Mouse (Mus musculus): ENCODE data around the gene 9930021J03Rik. TPM values are rescaled to one million over a fixed set of nuclear protein-coding genes. Genes with fewer than 3 reads are reported as not detected.

9930021J03Rik gene
- polyA plus RNA-seq, 1 experiment from 2014 or later = 8.2 TPM

DNA sequence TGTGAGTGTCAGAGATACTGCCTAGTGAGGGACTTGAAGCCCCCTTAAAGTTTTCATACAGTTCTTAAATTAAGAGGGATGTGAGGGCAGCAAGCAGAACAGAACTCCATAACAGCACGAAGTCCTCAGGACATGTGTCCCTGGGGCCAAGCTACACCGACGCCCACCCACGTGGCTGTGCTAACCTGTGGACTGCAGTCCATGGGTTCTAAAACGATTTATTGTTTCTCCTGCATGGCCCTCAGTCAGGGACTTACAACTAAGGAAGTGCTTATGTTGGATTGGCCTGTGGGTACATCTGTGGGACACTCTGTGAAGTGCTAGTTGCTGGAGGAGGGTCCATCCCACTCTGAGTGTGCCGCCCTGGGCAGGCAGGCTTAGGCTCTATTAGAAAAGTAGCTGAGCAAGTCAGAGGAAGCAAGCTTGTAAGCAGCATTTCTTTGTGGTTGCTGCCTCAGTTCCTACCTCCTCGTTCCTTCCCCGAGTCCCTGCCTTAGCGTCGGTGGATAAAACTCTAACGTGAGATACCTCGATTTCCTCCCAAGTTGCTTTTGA is 17.7 kb upstream of the 9930021J03Rik start:
- no peak for DNase-seq (ENCODE audit: low spot score)
- WGBS = 67% methylated on average over 12 of the region's 12 CpGs
- Histone ChIP-seq H3K4me3 (ENCODE audit: low read depth, low read length) (no peak overlapping the region), H3K36me3 (ENCODE audit: control insufficient read depth, insufficient read depth, low read length) (no peaks in the 10 kb centered on the region), H3K27me3 (ENCODE audit: control insufficient read depth, insufficient read depth, low read length) (no peaks in the 10 kb centered on the region), H3K4me2 (ENCODE audit: low read depth, severe bottlenecking) (no peak overlapping the region), H3K27ac (replicated peaks; ENCODE audit: low read depth, low read length) (no peak overlapping the region), H3K4me1 (ENCODE audit: control insufficient read depth, insufficient read depth, low read length) (no peaks in the 10 kb centered on the region), H3K9ac (ENCODE audit: low read length) (no peak overlapping the region), H3K9me3 (ENCODE audit: control insufficient read depth, low read length) (no peaks in the 10 kb centered on the region)
- no peak for ATAC-seq (ENCODE audit: insufficient number of reproducible peaks, low FRiP score, low TSS enrichment, low read depth)

DNA sequence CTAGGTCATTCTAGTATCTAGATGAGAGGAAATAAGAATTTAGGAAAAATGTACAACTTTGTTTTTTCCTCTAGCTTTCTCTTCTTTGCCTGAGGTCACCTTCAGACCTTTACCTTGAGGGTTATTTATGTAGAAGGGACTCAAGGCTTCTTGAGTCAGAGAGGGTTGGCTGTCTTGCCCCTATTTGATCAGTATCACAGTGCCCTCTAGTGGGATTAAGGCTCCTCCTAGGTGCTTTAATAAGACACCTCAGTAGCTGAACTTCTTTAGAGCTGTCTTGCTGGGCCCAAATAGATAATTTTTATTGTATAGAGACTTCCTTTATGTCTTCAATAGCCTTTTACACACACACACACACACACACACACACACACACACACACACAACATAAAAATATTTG is 15.2 kb upstream of the 9930021J03Rik start:
- Histone ChIP-seq H3K27me3 (ENCODE audit: control insufficient read depth, insufficient read depth, low read length) (no peaks in the 10 kb centered on the region), H3K4me1 (ENCODE audit: control insufficient read depth, insufficient read depth, low read length) (no peaks in the 10 kb centered on the region), H3K9ac (ENCODE audit: low read length) (no peak overlapping the region), H3K36me3 (ENCODE audit: control insufficient read depth, insufficient read depth, low read length) (no peaks in the 10 kb centered on the region), H3K4me3 (ENCODE audit: low read depth, low read length) (no peak overlapping the region), H3K4me2 (ENCODE audit: low read depth, severe bottlenecking) (no peak overlapping the region), H3K27ac (replicated peaks; ENCODE audit: low read depth, low read length) (no peak overlapping the region), H3K9me3 (ENCODE audit: control insufficient read depth, low read length) (no peaks in the 10 kb centered on the region)
- DNase-seq (ENCODE audit: low spot score) = no peak
- no peak for ATAC-seq (ENCODE audit: insufficient number of reproducible peaks, low FRiP score, low TSS enrichment, low read depth)

DNA sequence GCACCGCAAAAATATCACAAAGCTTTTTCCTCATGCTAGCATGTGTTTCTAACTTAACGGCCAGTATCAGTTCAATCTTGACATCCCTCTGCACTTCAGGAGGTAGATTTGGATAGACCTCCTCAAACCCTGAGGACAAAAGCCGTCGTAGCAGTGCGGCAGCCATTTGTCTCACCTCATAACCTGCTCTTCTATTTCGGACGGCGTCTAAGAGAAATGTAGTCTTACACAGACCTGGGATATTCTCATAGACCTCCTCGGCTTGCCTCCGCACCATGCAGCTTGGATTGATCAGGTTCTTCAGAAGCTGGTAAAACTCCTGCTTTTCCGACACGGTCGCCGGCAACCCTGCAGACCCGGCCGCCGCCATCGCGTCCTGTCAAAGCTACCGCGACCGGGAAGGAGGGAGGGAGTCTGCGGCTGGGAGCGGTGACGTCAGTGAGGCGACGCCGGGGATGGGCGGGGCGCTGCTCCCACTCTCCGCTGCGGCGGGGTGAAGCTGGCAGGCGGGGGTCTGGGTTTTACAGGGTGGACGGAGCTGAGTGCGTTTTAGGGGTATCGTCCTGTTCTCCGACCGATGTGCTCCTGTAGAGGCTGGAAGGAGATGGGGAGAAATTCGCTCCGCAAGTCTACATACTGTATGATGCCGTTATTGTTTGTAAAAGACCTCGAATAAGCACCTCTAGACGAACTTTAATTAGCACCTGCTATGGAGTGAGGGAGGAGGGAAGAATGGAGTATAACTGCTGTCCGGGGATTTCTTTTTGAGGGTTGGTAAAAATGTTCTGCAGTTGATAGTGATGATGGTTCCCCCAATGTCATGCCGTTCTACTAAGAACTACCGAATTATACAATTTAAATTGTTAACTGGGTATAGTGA is 7.0 kb upstream of the 9930021J03Rik start, which contains the start of gene Ranbp6:
Gene Ranbp6 (minus strand): TSS at position 394 of the 880 bp plus-strand sequence.
- Histone ChIP-seq H3K36me3 (ENCODE audit: control insufficient read depth, insufficient read depth, low read length) (peaks cover 6% of the 10 kb centered on the region; the same call in 1 of the 2 replicates), H3K4me2 (ENCODE audit: low read depth, severe bottlenecking) (peak within 1 kb of the TSS; percentile 65), H3K27me3 (ENCODE audit: control insufficient read depth, insufficient read depth, low read length) (no peaks in the 10 kb centered on the region), H3K9me3 (ENCODE audit: control insufficient read depth, low read length) (no peaks in the 10 kb centered on the region), H3K27ac (replicated peaks; ENCODE audit: low read depth, low read length) (no peak within 1 kb of the TSS), H3K4me1 (ENCODE audit: control insufficient read depth, insufficient read depth, low read length) (no peaks in the 10 kb centered on the region), H3K4me3 (ENCODE audit: low read depth, low read length) (peak within 1 kb of the TSS; percentile 58), H3K9ac (ENCODE audit: low read length) (peak within 1 kb of the TSS; percentile 73)
- peak; percentile 94 for DNase-seq (ENCODE audit: low spot score)
- peak; percentile 95 for ATAC-seq (ENCODE audit: insufficient number of reproducible peaks, low FRiP score, low TSS enrichment, low read depth)
- WGBS = 2% methylated on average over 47 of the region's 47 CpGs

DNA sequence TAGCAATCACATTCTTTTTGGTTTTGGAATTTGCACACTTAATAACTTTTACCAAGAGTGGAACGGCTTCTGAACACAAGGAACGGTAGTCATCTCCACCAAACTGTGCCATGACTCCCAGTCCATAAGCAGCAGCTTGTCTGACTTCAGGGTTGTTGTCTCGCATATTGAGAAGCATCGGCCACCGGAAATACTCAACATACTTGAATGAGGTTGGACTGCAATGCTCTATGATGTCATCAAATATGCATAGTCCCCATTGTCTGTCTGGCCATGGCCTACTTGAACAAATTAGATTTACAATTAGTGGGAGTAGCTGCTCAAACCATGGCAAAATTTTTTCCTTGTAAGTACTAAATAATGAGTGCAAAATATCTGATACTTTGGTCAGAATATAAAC is 4.2 kb upstream of the 9930021J03Rik start:
- Histone ChIP-seq H3K36me3 (ENCODE audit: control insufficient read depth, insufficient read depth, low read length) (peaks cover 6% of the 10 kb centered on the region; the same call in 1 of the 2 replicates), H3K4me3 (ENCODE audit: low read depth, low read length) (no peak overlapping the region), H3K4me2 (ENCODE audit: low read depth, severe bottlenecking) (no peak overlapping the region), H3K27me3 (ENCODE audit: control insufficient read depth, insufficient read depth, low read length) (no peaks in the 10 kb centered on the region), H3K9ac (ENCODE audit: low read length) (no peak overlapping the region), H3K27ac (replicated peaks; ENCODE audit: low read depth, low read length) (no peak overlapping the region), H3K9me3 (ENCODE audit: control insufficient read depth, low read length) (no peaks in the 10 kb centered on the region), H3K4me1 (ENCODE audit: control insufficient read depth, insufficient read depth, low read length) (no peaks in the 10 kb centered on the region)
- whole genome bisulfite sequencing = 98% methylated on average over 5 of the region's 5 CpGs
- DNase-seq (ENCODE audit: low spot score) = no peak
- no peak for ATAC-seq (ENCODE audit: insufficient number of reproducible peaks, low FRiP score, low TSS enrichment, low read depth)

DNA sequence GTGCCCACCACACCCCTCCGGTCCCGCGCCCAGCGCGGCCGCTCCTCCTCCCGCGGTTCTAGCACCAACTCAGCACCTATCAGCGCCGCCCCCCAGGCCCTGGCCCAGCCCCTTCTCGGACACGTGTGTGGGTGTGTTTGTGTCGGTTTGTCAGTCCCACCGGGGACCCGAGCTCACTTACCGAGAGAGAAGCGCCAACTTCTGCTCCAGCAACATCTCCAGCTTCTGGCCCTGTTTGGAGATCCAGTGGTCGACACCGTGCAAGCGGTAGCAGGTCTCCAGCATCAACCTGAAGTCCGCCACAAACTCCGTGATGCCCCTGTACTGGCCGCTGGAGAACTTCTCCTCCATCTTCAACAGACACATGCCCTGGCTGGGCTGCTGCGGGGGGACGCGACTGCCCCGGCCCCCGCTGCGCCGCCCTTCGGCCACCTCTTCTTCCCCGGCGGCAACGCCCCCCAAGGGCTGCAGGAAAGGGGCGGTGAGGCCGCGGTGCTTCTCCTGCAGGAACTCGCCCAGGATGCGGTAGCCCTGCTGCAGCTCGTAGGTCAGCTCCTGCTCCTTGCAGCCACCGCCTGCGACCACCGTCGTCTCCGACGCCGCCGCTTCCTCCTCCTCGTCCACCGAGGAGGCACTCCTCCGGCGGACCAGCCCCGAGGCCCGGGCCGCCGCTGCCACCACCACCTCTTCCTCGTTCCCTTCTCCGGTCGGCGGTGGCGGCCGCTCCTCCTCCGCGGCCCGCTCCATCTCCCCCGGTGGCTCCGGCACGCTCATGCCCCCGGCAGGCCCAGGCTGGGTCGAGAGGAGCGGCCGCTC is 480 bp downstream of the 9930021J03Rik start:
- H3K4me3 ChIP-seq (ENCODE audit: low read depth, low read length) = peak overlapping the region; percentile 96
- peaks cover 3% of the 10 kb centered on the region; the same call in 1 of the 2 replicates for H3K36me3 ChIP-seq (ENCODE audit: control insufficient read depth, insufficient read depth, low read length)
- H3K4me1 ChIP-seq (ENCODE audit: control insufficient read depth, insufficient read depth, low read length) = peaks cover 4% of the 10 kb centered on the region; the same call in 1 of the 2 replicates
- peak overlapping the region; percentile 78 for H3K4me2 ChIP-seq (ENCODE audit: low read depth, severe bottlenecking)
- peak; percentile 81 for DNase-seq (ENCODE audit: low spot score)
- peak overlapping the region; percentile 87 for H3K27ac ChIP-seq (replicated peaks; ENCODE audit: low read depth, low read length)
- peak overlapping the region; percentile 87 for H3K9ac ChIP-seq (ENCODE audit: low read length)
- WGBS = under 1% methylated on average over 72 of the region's 72 CpGs
- no peaks in the 10 kb centered on the region for H3K9me3 ChIP-seq (ENCODE audit: control insufficient read depth, low read length)
- ATAC-seq (ENCODE audit: insufficient number of reproducible peaks, low FRiP score, low TSS enrichment, low read depth) = peak; percentile 37
- no peaks in the 10 kb centered on the region for H3K27me3 ChIP-seq (ENCODE audit: control insufficient read depth, insufficient read depth, low read length)

DNA sequence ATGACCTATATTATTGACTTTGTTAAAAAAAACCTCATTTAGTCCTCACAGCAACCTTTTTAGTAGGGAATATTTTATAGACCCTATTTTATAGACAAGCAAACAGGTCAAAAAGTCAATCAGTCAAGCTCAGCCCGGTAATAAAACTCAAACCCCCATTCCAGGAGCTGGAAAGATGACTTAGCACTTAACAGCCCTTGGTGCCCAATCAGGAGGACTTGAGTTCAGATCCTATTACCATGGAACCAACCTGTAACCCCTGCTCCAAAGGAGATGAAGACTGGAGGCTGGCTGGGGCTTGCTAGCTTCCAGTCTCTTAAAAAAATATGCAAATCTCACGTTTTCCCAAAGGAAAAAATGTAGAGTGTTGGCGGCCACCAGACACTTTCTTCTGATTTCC is 1.8 kb downstream of the 9930021J03Rik start:
- H3K27ac ChIP-seq (replicated peaks; ENCODE audit: low read depth, low read length) = no peak overlapping the region
- H3K27me3 ChIP-seq (ENCODE audit: control insufficient read depth, insufficient read depth, low read length) = no peaks in the 10 kb centered on the region
- no peak overlapping the region for H3K9ac ChIP-seq (ENCODE audit: low read length)
- no peaks in the 10 kb centered on the region for H3K9me3 ChIP-seq (ENCODE audit: control insufficient read depth, low read length)
- H3K36me3 ChIP-seq (ENCODE audit: control insufficient read depth, insufficient read depth, low read length) = no peaks in the 10 kb centered on the region
- H3K4me2 ChIP-seq (ENCODE audit: low read depth, severe bottlenecking) = peak overlapping the region; percentile 29; the same call in 1 of the 2 replicates
- H3K4me1 ChIP-seq (ENCODE audit: control insufficient read depth, insufficient read depth, low read length) = peaks cover 4% of the 10 kb centered on the region; the same call in 1 of the 2 replicates
- 54% methylated on average over 3 of the region's 3 CpGs for WGBS
- ATAC-seq (ENCODE audit: insufficient number of reproducible peaks, low FRiP score, low TSS enrichment, low read depth) (no peak), DNase-seq (ENCODE audit: low spot score) (no peak)
- peak overlapping the region; percentile 10; the same call in 1 of the 2 replicates for H3K4me3 ChIP-seq (ENCODE audit: low read depth, low read length)

DNA sequence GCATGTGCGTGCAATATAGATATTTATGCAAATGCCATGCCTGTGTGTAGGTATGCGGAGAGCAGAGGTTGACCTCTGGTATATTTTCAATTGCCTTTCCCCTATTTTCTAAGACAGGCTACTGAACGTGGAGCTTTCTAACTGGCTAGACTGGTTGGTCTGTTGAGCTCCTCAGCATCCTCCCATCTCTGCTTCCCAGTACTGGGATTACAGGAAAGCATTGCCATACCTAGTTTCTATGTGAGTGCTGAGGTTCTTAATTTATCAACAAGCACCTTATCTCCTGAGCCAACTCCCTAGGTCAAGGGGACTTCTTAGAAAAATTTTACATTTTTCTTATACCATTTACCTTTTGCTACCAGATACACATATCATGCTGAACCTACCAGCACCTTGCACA is 8.4 kb downstream of the 9930021J03Rik start:
- ATAC-seq (ENCODE audit: insufficient number of reproducible peaks, low FRiP score, low TSS enrichment, low read depth) (no peak), DNase-seq (ENCODE audit: low spot score) (no peak)
- no peak overlapping the region for H3K4me2 ChIP-seq (ENCODE audit: low read depth, severe bottlenecking)
- 84% methylated on average over 3 of the region's 3 CpGs for WGBS
- no peaks in the 10 kb centered on the region for H3K4me1 ChIP-seq (ENCODE audit: control insufficient read depth, insufficient read depth, low read length)
- H3K36me3 ChIP-seq (ENCODE audit: control insufficient read depth, insufficient read depth, low read length) = no peaks in the 10 kb centered on the region
- no peaks in the 10 kb centered on the region for H3K27me3 ChIP-seq (ENCODE audit: control insufficient read depth, insufficient read depth, low read length)
- no peaks in the 10 kb centered on the region for H3K9me3 ChIP-seq (ENCODE audit: control insufficient read depth, low read length)
- no peak overlapping the region for H3K9ac ChIP-seq (ENCODE audit: low read length)
- no peak overlapping the region for H3K4me3 ChIP-seq (ENCODE audit: low read depth, low read length)
- no peak overlapping the region for H3K27ac ChIP-seq (replicated peaks; ENCODE audit: low read depth, low read length)

DNA sequence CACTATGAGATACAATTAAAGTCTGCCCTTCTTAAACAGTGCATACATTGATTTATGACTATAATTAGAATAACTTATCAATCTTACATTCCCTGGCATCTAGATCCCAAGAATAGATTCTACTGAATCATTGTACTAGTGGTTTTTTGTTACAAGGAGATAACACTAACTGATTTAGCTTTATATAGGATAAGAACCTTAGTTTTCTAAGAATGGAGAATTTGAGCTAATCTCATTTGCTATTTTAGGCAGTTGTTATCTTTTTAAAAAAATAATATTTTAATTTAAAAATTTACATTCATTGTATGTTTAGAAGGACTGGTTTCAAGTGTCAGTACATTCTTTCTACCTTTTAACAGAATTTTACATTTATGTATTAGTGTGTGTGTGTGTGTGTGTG is 17.8 kb downstream of the 9930021J03Rik start:
- no peak for DNase-seq (ENCODE audit: low spot score)
- H3K36me3 ChIP-seq (ENCODE audit: control insufficient read depth, insufficient read depth, low read length) = no peaks in the 10 kb centered on the region
- no peak for ATAC-seq (ENCODE audit: insufficient number of reproducible peaks, low FRiP score, low TSS enrichment, low read depth)
- no peak overlapping the region for H3K4me2 ChIP-seq (ENCODE audit: low read depth, severe bottlenecking)
- no peaks in the 10 kb centered on the region for H3K9me3 ChIP-seq (ENCODE audit: control insufficient read depth, low read length)
- no peaks in the 10 kb centered on the region for H3K27me3 ChIP-seq (ENCODE audit: control insufficient read depth, insufficient read depth, low read length)
- no peaks in the 10 kb centered on the region for H3K4me1 ChIP-seq (ENCODE audit: control insufficient read depth, insufficient read depth, low read length)
- no peak overlapping the region for H3K9ac ChIP-seq (ENCODE audit: low read length)
- H3K4me3 ChIP-seq (ENCODE audit: low read depth, low read length) = no peak overlapping the region
- no peak overlapping the region for H3K27ac ChIP-seq (replicated peaks; ENCODE audit: low read depth, low read length)

Data from limb, embryonic 11.5 days (tissue).